Mouse (Mus musculus) liver, embryonic 15.5 days (tissue): Measurements from ENCODE around the gene Nebl. TPM values are rescaled to one million over a fixed set of nuclear protein-coding genes. Genes with fewer than 3 reads are reported as not detected.

ENCODE experiments used
- ATAC-seq: fragments of 200-750 bp; cut with Nextera tagmentation; 2 replicates; pipeline ENCODE4 v1.8.0; 2017; ENCODE audit warnings: moderate number of reproducible peaks, mild to moderate bottlenecking, moderate library complexity; ENCODE audit not compliant: insufficient read depth
- H3K27ac ChIP-seq: fragments of 300-500 bp; sonication (generic); replicated peaks from 2 replicates; pipeline ENCODE4 v1.5.1; 2015; ENCODE audit warnings: mild to moderate bottlenecking, inconsistent platforms
- H3K27me3 ChIP-seq: fragments of 300-500 bp; sonication (generic); 2 replicates; pipeline ENCODE4 v1.6.1; 2015; ENCODE audit warnings: mild to moderate bottlenecking, inconsistent platforms
- H3K36me3 ChIP-seq: fragments of 300-500 bp; sonication (generic); replicated peaks from 2 replicates; pipeline ENCODE4 v1.6.1; 2015; ENCODE audit warnings: moderate library complexity, mild to moderate bottlenecking, inconsistent platforms
- H3K4me1 ChIP-seq: fragments of 300-500 bp; sonication (generic); replicated peaks from 2 replicates; pipeline ENCODE4 v1.6.1; 2015; ENCODE audit warnings: inconsistent platforms
- H3K4me2 ChIP-seq: fragments of 300-500 bp; sonication (generic); 2 replicates; pipeline ENCODE4 v1.6.1; 2015; ENCODE audit warnings: moderate library complexity, mild to moderate bottlenecking, inconsistent platforms
- H3K4me3 ChIP-seq: fragments of 300-500 bp; sonication (generic); replicated peaks from 2 replicates; pipeline ENCODE4 v1.5.1; 2015; ENCODE audit warnings: mild to moderate bottlenecking, inconsistent platforms
- H3K9ac ChIP-seq: fragments of 300-500 bp; sonication (generic); 2 replicates; pipeline ENCODE4 v1.6.1; 2015; ENCODE audit warnings: moderate library complexity, mild to moderate bottlenecking, inconsistent platforms
- H3K9me3 ChIP-seq: fragments of 300-500 bp; sonication (generic); replicated peaks from 2 replicates; pipeline ENCODE4 v1.6.1; 2016; ENCODE audit warnings: inconsistent platforms
- WGBS: fragments of 180-500 bp; shearing (Covaris S2); methylation state at CpG from one replicate; pipeline ENCODE4 v1.1.7; 2015; ENCODE audit warnings: mixed read lengths; ENCODE audit not compliant: insufficient replicate concordance; 5-methylcytosine and 5-hydroxymethylcytosine counted together
- polyA plus RNA-seq: library from polyadenylated mRNA; unstranded; fragments of >200 nt; fragmentation: Nextera tagmentation; extraction: Ambion mirVana; gene quantifications from 2 replicates; pipeline ENCODE4 v1.2.1, GENCODE M21; 2015

Nebl gene
- polyA plus RNA-seq, 1 experiment from 2014 or later, result 0.30 TPM

DNA sequence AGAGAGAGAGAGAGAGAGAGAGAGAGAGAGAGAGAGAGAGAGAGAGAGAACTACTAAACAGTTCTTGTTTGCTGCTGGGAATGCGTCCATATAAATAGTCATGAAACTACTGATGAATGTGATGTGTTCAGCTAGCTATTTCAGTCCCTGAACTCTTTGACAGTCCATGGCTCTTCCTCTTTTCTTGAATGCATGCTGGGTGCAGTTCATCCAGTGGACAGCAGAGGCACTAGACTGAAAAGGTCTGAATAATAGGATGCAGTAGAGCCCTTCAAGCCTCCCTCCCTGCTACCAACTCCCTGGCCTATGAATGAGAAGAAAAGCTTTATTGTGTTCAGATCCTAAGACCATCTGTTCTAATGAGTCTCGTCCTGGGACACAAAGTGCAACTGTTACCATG is 223.9 kb downstream of the Nebl start:
- Histone ChIP-seq H3K27ac (no peak overlapping the region), H3K4me2 (no peak overlapping the region), H3K9ac (no peak overlapping the region), H3K36me3 (no peaks in the 10 kb centered on the region), H3K9me3 (no peaks in the 10 kb centered on the region), H3K4me3 (no peak overlapping the region), H3K27me3 (no peaks in the 10 kb centered on the region), H3K4me1 (no peaks in the 10 kb centered on the region)
- WGBS, result 65% methylated on average over 2 of the region's 2 CpGs
- no peak for ATAC-seq

DNA sequence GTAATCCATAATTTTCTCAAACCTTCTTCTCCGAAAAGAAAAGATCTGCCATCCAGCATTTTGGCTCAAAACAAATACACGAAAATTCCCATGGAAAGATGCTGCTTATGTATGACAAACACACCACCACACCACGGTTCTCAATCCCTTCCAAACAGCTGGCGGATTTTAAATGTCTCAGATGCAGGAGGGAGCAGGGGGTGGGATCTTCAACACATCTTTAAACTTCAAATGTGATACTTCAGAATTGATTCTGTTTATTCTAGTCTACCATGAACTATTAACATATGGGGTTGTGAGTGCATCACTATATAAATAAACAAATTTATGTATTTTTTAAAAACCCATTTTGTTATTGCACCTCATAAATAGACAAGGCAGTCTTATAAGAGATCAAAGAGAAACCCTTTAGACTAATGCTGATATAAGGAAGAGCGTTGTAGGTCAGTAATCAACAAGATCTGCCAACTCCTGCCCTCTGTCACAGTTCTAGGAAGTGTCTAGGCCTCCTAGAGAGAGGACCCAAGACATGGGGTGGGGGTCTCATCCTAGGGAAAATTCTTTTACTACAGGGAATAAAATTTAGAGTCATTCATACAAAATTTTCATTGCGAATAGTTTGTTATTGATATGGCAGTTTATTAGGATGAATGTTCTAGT is 227.0 kb downstream of the Nebl start:
- Histone ChIP-seq H3K9me3 (no peaks in the 10 kb centered on the region), H3K4me3 (no peak overlapping the region), H3K4me1 (no peaks in the 10 kb centered on the region), H3K27me3 (no peaks in the 10 kb centered on the region), H3K9ac (no peak overlapping the region), H3K27ac (no peak overlapping the region), H3K36me3 (no peaks in the 10 kb centered on the region), H3K4me2 (no peak overlapping the region)
- 62% methylated on average over 6 of the region's 6 CpGs for WGBS
- no peak for ATAC-seq

DNA sequence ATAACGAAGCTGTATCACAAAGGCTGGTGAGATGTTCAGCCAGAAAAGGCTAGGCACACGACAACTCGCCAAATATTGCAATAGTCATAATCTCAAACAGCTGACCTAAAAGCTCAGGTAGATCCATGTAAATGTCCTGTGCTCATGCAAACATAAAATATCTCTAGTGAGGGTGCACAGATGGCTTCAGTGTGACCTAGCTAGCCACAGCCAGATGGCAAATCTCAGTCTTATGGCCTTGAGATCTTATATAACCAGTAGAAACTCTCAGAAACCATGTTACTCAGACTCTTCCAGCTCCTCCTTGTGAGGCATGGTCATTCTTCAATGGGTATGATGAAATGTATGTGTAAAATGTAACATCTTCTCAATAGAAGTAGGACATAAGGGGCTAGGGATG is 230.2 kb downstream of the Nebl start:
- Histone ChIP-seq H3K36me3 (no peaks in the 10 kb centered on the region), H3K27me3 (no peaks in the 10 kb centered on the region), H3K27ac (no peak overlapping the region), H3K4me3 (no peak overlapping the region), H3K9ac (no peak overlapping the region), H3K4me2 (no peak overlapping the region), H3K4me1 (no peaks in the 10 kb centered on the region), H3K9me3 (no peaks in the 10 kb centered on the region)
- ATAC-seq, result no peak
- 66% methylated on average over 3 of the region's 3 CpGs for WGBS

DNA sequence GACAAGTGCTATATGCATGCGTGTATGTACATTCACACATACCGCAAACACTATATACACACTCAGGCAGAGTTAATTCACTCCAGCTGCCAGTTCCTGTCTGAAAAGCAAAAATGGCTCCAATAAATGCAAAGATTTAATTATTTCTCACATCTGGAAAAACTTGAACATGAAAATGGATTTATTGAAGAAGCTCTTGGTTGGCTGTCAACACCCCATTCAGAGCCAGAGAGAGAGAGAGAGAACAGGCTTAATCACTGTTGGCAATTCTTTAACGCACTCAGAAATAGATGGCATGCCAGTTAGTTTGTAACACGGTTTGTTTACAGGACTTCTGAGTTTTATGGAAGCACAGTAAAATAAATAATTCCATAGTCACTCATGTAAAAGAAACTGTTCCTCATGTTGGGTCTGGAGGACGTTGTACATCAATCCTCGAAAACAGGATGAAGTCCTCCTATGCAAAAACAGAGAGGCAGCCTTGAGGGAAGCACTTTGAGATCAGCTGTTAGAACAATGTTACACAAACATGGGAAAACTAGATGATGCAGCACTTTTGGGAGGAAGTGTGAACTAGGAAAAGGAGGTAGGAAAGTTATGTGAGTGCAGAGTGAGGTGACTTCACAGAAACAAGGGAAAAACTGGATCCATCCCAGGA is 265.6 kb downstream of the Nebl start:
- Histone ChIP-seq H3K27me3 (no peaks in the 10 kb centered on the region), H3K4me1 (no peaks in the 10 kb centered on the region), H3K36me3 (no peaks in the 10 kb centered on the region), H3K4me3 (no peak overlapping the region), H3K9me3 (no peaks in the 10 kb centered on the region), H3K9ac (no peak overlapping the region), H3K27ac (no peak overlapping the region), H3K4me2 (no peak overlapping the region)
- WGBS, result 62% methylated on average over 6 of the region's 6 CpGs
- ATAC-seq, result no peak

DNA sequence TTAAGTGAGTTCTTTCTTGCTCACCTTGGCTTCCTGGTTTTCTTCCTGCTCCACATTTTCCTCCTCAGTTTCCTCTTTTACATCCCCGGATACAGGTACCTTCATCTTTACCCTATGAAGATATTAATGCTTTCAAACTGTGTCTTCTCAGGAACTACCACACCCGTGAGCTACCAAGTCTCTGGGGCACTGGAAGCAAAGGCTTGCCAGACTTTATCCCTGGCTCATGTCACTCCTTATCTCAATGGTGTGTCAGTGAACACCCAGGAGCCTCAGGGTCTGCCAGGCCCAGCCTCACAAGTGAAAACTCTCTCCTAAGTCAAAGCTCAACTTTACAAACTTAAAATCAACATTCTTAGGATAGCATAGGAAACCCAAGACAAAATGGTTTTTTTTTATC is 270.8 kb downstream of the Nebl start:
- Histone ChIP-seq H3K4me2 (no peak overlapping the region), H3K27me3 (no peaks in the 10 kb centered on the region), H3K36me3 (no peaks in the 10 kb centered on the region), H3K9ac (no peak overlapping the region), H3K27ac (no peak overlapping the region), H3K9me3 (no peaks in the 10 kb centered on the region), H3K4me1 (no peaks in the 10 kb centered on the region), H3K4me3 (no peak overlapping the region)
- WGBS, result 45% methylated on average over 2 of the region's 2 CpGs
- ATAC-seq, result no peak

DNA sequence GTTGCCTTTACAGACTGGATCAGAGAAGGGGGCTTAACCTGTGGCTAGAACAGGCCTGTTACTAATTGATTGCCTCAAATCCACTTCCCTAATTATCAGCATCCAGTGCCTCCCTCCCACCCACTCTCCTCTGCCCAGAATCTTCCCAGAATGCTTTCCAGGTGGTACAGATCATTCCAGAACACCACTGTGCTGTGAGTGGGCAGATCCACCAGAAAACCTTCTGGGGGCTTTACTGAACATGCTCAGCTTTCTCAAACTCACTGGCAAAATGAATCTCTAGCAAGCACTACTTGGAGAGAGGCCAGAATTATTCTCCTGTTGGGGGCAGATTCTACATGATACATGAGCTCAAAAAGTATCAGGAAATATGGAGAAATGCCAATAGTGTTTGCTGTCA is 277.6 kb downstream of the Nebl start:
- Histone ChIP-seq H3K36me3 (no peaks in the 10 kb centered on the region), H3K4me2 (no peak overlapping the region), H3K9me3 (no peaks in the 10 kb centered on the region)

DNA sequence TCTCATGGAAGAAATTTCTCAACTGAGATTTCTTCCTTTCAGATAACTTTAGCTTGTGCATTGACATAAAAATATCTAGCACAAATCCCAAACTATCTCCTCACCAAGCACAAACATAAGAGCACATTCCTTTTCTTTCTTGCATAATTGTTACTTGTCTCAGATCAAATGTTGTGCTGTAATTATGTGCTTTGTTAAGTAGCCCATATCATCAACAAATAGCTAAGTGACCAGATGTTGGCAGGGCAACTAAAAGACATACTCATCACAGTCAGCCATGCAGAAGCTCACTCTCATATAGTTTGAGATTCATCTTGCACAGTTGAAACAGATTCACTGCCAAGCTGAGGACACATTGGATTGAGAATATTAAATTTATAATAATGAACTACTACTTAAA is 282.9 kb downstream of the Nebl start:
- Histone ChIP-seq H3K4me1 (no peaks in the 10 kb centered on the region), H3K9ac (no peak overlapping the region), H3K27ac (no peak overlapping the region), H3K9me3 (no peaks in the 10 kb centered on the region), H3K27me3 (no peaks in the 10 kb centered on the region), H3K4me3 (no peak overlapping the region), H3K4me2 (no peak overlapping the region), H3K36me3 (no peaks in the 10 kb centered on the region)
- ATAC-seq, result no peak

More for the DNA sequence above, 277.6 kb downstream of the Nebl start:
- H3K4me1 ChIP-seq, result no peaks in the 10 kb centered on the region
- H3K27ac ChIP-seq, result no peak overlapping the region
- H3K27me3 ChIP-seq, result no peaks in the 10 kb centered on the region
- ATAC-seq, result no peak
- no peak overlapping the region for H3K9ac ChIP-seq
- H3K4me3 ChIP-seq, result no peak overlapping the region

DNA sequence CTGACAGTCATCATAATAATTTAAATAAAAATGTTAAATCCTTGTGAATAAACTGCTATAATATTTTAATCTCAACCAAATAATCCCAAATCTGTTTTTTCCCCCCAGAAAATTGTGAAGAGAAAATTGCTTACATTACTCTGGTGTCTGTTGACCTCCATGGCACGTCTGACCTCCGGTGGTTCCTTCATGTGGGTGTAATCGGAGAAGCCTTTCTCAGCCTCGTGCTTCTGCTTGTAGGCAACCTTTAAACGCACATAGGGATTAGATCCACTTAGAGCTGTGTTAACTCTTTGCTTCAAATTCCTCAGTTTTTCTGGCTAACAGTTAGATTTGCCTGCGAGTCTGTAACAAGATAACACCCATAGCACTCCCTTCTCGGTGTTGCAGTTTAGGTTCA is 287.7 kb downstream of the Nebl start:
- Histone ChIP-seq H3K4me3 (no peak overlapping the region), H3K4me2 (no peak overlapping the region), H3K36me3 (no peaks in the 10 kb centered on the region), H3K9me3 (no peaks in the 10 kb centered on the region), H3K27ac (no peak overlapping the region), H3K27me3 (no peaks in the 10 kb centered on the region), H3K9ac (no peak overlapping the region), H3K4me1 (no peaks in the 10 kb centered on the region)
- no peak for ATAC-seq
- 45% methylated on average over 7 of the region's 7 CpGs for WGBS

DNA sequence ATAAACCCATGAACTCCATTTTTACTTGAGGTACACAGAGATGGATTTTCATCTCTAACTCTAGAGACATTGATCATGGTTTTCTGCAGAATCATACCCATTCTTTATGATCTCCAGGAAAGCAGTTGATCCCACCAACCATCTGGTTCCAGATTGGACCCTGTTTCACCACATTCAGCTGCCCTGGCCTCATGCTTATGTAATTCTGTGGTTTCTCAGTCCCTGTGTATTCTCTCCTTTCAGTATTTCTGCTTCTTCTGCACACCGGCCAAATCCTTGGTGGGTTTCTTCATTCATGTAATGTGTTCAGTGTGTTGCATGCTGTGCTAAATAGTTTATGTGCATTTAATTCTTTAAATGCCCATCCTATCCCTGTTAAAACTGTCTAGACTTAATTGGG is 292.9 kb downstream of the Nebl start:
- Histone ChIP-seq H3K4me3 (no peak overlapping the region), H3K4me1 (no peaks in the 10 kb centered on the region), H3K9me3 (no peaks in the 10 kb centered on the region), H3K36me3 (no peaks in the 10 kb centered on the region), H3K27me3 (no peaks in the 10 kb centered on the region), H3K27ac (no peak overlapping the region), H3K9ac (no peak overlapping the region), H3K4me2 (no peak overlapping the region)
- no peak for ATAC-seq
- WGBS, result 38% methylated on average over 1 of the region's 1 CpGs

DNA sequence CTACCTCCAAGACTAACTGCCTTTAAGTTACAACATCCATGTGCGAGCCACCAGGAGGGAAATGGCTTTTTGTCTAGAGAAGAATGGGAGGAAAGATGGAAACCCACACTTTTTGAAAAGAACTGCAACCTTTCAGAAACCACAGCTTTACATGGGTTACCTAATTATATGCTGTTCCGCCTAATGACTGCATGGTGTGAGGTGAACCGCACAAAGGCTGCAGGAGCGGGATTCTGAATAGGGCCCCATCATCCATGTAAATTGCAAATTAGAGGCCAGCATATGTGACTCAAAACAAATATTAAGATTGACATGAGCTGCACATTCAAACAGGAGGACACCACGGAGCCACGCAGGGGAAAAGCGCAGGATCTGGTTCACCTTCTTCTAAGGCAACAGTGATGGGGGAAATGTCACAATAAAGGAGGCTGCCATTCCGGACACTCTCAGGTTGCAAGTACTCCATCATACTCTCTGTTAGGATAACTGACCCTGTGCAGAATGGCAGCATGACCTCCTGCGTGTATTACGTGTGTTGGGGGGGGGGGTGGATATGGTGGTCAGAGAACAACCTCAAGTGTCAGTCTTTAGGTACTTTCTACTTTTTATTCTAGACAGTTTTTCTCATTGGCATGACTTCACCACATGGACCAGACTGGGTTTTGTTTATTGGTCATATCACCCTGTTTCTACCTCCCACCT is 294.4 kb downstream of the Nebl start:
- Histone ChIP-seq H3K9me3 (no peaks in the 10 kb centered on the region), H3K4me3 (no peak overlapping the region), H3K36me3 (no peaks in the 10 kb centered on the region), H3K9ac (no peak overlapping the region), H3K4me1 (no peaks in the 10 kb centered on the region), H3K4me2 (no peak overlapping the region), H3K27me3 (no peaks in the 10 kb centered on the region), H3K27ac (no peak overlapping the region)
- no peak for ATAC-seq
- 73% methylated on average over 10 of the region's 10 CpGs for WGBS

DNA sequence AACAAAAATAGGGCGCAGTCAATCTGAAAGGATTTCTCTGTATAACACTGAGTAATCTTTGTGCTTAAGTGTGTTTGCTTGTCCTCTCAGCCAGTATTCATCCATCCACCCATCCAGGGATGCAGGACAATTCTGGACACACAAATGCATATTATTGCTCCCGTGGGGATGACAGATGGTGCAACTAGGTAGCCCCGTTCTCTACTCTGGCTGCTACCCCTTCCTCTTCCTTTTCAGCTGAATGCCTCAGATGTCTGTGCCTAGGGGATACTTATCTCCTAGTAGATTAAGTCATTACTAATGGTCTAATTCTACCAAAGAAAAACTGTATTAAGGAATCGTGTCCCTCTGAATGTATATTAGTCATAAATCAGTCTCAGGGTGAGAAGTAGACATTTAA is 296.0 kb downstream of the Nebl start:
- H3K4me1 ChIP-seq, result no peaks in the 10 kb centered on the region
- H3K4me2 ChIP-seq, result no peak overlapping the region
- no peak overlapping the region for H3K4me3 ChIP-seq
- WGBS, result 55% methylated on average over 4 of the region's 4 CpGs
- H3K27me3 ChIP-seq, result no peaks in the 10 kb centered on the region
- no peak for ATAC-seq
- H3K9me3 ChIP-seq, result no peaks in the 10 kb centered on the region
- no peaks in the 10 kb centered on the region for H3K36me3 ChIP-seq
- no peak overlapping the region for H3K9ac ChIP-seq
- no peak overlapping the region for H3K27ac ChIP-seq
